Mouse (Mus musculus): ENCODE measurements at regions not wholly inside any gene's neighbourhood (a gene's known extent, or its start where the extent isn't known, plus 50 kb on each side); places are given as distances from the start of the nearest gene placed in this dataset.

GRCm38 (mm10) chr2:75451846-75452267 is 207.2 kb upstream of the Hnrnpa3 start:
- no peak for DNase-seq (ENCODE audit: low spot score in 2 of 2)

GRCm38 (mm10) chr2:75452274-75453148 is 206.6 kb upstream of the Hnrnpa3 start:
- no peak for DNase-seq (ENCODE audit: low spot score in 2 of 2)

- no peak for DNase-seq (ENCODE audit: low spot score in 2 of 2)
Measured at GRCm38 (mm10) chr2:75455481-75455880, 203.6 kb upstream of the Hnrnpa3 start.

- DNase-seq (ENCODE audit: low spot score in 2 of 2), result no peak
Measured at GRCm38 (mm10) chr2:75456272-75456671, 202.8 kb upstream of the Hnrnpa3 start.

GRCm38 (mm10) chr2:75457423-75457822 is 201.6 kb upstream of the Hnrnpa3 start:
- DNase-seq (ENCODE audit: low spot score in 2 of 2), result no peak

- no peak for DNase-seq (ENCODE audit: low spot score in 2 of 2)
Measured at GRCm38 (mm10) chr2:75458898-75459297, 200.2 kb upstream of the Hnrnpa3 start.

- no peak for DNase-seq (ENCODE audit: low spot score in 2 of 2)
Measured at GRCm38 (mm10) chr2:75460419-75460818, 198.6 kb upstream of the Hnrnpa3 start.

- no peak for DNase-seq (ENCODE audit: low spot score in 2 of 2)
Measured at GRCm38 (mm10) chr2:75461019-75461418, 198.0 kb upstream of the Hnrnpa3 start.

GRCm38 (mm10) chr2:75461421-75461991 is 197.6 kb upstream of the Hnrnpa3 start:
- no peak for DNase-seq (ENCODE audit: low spot score in 2 of 2)

- no peak for DNase-seq (ENCODE audit: low spot score in 2 of 2)
Measured at GRCm38 (mm10) chr2:75462030-75462671, 196.9 kb upstream of the Hnrnpa3 start.

GRCm38 (mm10) chr2:75463091-75463490 is 196.0 kb upstream of the Hnrnpa3 start:
- DNase-seq (ENCODE audit: low spot score in 2 of 2), result no peak

- DNase-seq (ENCODE audit: low spot score in 2 of 2), result no peak
Measured at GRCm38 (mm10) chr2:75464429-75464828, 194.6 kb upstream of the Hnrnpa3 start.

GRCm38 (mm10) chr2:75468851-75469250 is 190.2 kb upstream of the Hnrnpa3 start:
- no peak for DNase-seq (ENCODE audit: low spot score in 2 of 2)

- peak; percentile 72 to 78 for DNase-seq (ENCODE audit: low spot score in 2 of 2)
Measured at GRCm38 (mm10) chr2:75469958-75470687, 188.9 kb upstream of the Hnrnpa3 start.

- DNase-seq (ENCODE audit: low spot score in 2 of 2), result no peak
Measured at GRCm38 (mm10) chr2:75470688-75471054, 188.4 kb upstream of the Hnrnpa3 start.

- DNase-seq (ENCODE audit: low spot score in 2 of 2), result no peak
Measured at GRCm38 (mm10) chr2:75472489-75472888, 186.6 kb upstream of the Hnrnpa3 start.

- DNase-seq (ENCODE audit: low spot score in 2 of 2), result no peak
Measured at GRCm38 (mm10) chr2:75474509-75474908, 184.6 kb upstream of the Hnrnpa3 start.

GRCm38 (mm10) chr2:75476350-75476749 is 182.7 kb upstream of the Hnrnpa3 start:
- DNase-seq (ENCODE audit: low spot score in 2 of 2), result no peak

GRCm38 (mm10) chr2:75477076-75477475 is 182.0 kb upstream of the Hnrnpa3 start:
- DNase-seq (ENCODE audit: low spot score in 2 of 2), result no peak

GRCm38 (mm10) chr2:75479546-75479945 is 179.5 kb upstream of the Hnrnpa3 start:
- no peak for DNase-seq (ENCODE audit: low spot score in 2 of 2)

GRCm38 (mm10) chr2:75481863-75482262 is 177.2 kb upstream of the Hnrnpa3 start:
- no peak for DNase-seq (ENCODE audit: low spot score in 2 of 2)

GRCm38 (mm10) chr2:75482484-75482883 is 176.6 kb upstream of the Hnrnpa3 start:
- no peak for DNase-seq (ENCODE audit: low spot score in 2 of 2)
